Mouse (Mus musculus) gonadal fat pad, adult 2 months (tissue): Measurements from ENCODE around the gene 4932438H23Rik. TPM values are rescaled to one million over a fixed set of nuclear protein-coding genes. Genes with fewer than 3 reads are reported as not detected.

ENCODE experiments used
- DNase-seq: peaks from one replicate; pipeline ENCODE4 v3.0.0-alpha.2; 2012; ENCODE audit warnings: low read depth
- polyA plus RNA-seq: library from polyadenylated mRNA; depleted of rRNA; stranded (reverse); fragments of >200 nt; gene quantifications from 2 replicates; pipeline ENCODE4 v1.2.3, GENCODE M21; 2012; rRNA removed

The 4932438H23Rik gene
- 16.0 and 17.1 TPM in 2 replicates for polyA plus RNA-seq

DNA sequence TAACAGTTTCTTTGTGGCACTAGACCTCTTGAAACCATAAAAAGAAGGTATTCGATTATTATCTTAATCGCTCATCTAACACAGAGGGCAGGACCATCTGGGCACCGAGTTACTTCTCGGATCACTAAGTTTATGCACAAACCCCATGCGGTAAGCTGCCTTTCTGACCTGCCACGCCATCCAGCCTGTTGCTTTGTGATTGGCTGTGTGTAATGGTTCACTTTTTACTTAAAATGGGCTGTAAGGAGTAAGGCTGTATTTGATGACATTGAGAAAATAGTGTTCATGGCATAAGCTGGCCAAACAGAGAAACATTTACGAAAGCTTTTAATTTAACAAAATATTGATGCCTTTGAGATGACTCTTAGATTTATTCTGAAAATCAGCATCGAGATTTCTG lies at the start of gene 4932438H23Rik:
Gene 4932438H23Rik, minus strand, starts transcription at position 101 of the 400 bp plus-strand sequence.
- no peak for DNase-seq

DNA sequence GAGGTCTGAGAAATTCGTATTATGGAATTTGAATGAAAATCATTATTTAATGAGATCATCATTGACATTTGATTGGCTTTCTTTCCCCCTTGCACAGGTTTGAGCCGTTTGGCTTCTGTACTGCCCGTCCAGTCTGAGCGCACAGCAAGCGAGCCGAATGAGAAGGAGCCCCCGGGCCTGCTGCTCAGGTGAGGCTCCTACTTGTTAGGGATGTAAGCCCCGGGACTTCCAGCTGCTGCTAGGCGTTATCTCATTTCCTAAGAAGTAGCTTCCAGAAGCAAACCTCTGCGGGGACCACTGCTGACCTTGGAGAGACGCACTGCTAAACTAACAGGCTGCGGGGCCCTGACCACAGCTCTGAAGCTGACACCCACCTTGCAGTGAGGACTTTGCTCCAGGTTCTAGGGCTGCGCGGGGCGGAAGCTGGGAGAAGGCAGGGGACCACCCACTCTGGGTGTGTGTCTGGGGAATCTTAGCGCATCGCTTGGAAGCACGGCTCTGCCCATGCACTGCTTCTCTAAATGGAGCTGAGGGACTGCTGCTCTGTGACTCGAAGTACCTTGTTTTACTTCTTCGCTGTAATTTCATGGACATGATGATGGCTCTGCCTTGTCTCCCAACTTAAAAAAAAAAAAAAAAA lies 46.2 kb upstream of the 4932438H23Rik start:
- no peak for DNase-seq

- DNase-seq = no peak
Measured at GRCm38 (mm10) chr16:91140457-91140856, 45.5 kb upstream of the 4932438H23Rik start.

- no peak for DNase-seq
Measured at GRCm38 (mm10) chr16:91140056-91140455, 45.1 kb upstream of the 4932438H23Rik start.

DNA sequence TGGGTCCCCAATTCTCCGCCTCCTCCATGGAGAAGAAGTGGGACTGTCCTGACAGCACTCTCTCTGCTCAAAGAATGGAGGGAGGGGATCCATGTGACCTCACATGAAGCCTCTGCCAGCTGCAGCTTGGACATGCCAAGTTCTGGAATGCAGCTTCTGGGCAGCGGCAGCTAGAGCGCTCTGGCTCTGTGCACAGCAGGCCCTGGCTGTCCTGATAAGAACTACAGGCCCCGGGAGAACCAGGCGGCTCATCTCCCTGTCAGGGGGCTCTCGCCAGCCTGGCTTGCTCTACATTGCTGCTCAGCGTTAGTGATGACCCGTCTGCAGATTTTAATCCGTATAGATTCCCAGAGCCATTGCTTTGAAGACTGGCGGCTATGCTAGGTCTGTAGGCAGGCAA lies 44.6 kb upstream of the 4932438H23Rik start:
- no peak for DNase-seq

DNA sequence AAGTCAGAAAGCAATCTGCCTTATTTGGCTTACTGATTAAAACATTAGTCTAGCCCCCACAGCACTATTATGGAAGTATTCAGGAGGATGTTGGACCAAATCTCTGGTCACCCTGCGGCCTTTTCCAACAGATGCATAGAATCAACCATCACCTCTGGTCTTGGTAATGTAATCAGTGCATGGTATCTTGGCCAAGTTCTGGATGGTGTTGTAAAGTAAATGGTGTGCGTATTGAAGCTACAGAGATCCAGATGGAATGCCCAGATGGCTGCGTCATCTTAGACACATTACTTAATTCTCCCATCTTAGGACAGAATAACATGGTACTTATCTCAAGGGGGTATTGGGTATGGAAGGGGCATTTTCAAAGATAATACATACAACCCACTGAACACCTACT lies 43.8 kb upstream of the 4932438H23Rik start:
- DNase-seq = no peak

DNA sequence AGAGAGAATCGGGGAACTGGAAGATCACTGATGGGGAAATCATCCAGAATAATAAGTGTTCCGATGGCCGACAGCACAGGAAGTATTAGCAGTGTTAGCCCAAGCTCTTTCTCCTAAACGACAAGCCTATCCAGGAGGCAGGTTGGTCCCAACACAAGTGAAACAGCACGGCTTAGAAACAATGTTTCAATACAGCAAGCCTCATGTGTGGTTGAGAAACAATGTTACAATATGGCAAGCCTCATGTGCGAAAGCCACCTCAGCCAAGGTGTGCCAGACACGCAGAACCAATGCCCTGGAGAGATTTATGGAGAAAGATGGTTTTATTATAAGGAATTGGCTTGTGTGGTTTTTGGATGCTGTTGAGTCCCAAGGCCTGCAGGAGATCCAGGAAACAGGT lies 43.2 kb upstream of the 4932438H23Rik start:
- DNase-seq = no peak

- DNase-seq = no peak
Measured at GRCm38 (mm10) chr16:91136607-91137006, 41.7 kb upstream of the 4932438H23Rik start.

- DNase-seq = no peak
Measured at GRCm38 (mm10) chr16:91129916-91130315, 35.0 kb upstream of the 4932438H23Rik start.

- no peak for DNase-seq
Measured at GRCm38 (mm10) chr16:91128431-91128830, 33.5 kb upstream of the 4932438H23Rik start.

DNA sequence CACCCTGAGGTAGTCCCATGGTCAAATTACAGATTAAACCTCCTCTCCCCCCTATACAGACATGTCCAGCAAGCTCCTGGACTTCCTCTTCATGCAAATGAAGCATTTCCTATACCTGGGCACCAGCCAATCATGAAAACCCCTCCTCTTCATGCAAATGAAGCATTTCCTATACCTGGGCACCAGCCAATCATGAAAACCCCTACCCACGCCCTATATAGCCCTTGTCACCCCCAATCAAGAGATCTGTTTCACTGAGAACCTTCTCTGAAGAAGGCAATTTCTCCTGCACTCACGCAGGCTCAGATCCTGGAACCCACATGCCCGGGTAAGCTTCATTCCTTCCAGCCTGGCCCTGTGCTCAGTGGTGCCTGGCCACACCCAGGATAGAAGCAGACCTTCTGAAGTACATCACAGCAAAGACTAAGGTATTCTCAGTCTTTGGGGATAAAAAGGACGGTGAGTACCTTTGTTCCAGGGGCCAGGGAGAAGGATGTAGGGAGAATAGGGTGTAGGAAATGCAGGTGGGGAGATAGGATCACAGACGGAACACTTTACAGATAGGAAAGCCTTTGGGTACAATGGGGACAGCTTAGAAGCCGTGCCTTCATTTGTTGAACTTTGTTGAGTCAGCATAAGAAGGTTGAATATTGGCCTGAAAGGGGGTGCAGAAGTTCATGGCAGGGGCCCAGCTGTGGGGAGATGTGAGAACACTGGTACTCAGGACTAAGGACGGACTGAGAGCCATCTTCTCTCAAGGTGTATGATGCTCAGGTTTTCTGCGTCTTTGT lies 32.0 kb upstream of the 4932438H23Rik start:
- no peak for DNase-seq

DNA sequence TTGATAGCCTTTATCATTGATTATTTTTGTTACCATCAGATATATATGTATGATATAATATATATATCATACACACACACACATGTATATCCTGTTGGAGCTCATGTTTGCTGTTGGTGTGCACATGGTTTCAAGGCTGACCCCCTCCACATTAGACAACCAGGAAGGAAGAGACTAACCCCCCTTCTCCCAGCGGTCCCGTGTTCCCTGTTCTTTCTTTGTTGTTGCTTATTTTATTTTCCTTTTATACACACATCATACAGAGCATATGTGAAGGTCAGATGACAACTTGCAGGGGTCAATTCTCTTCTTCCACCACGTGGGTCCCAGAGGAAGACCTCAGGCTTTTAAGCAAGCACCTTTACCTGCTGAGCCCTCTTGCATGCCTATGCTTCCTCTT lies 29.3 kb upstream of the 4932438H23Rik start:
- DNase-seq = no peak

DNA sequence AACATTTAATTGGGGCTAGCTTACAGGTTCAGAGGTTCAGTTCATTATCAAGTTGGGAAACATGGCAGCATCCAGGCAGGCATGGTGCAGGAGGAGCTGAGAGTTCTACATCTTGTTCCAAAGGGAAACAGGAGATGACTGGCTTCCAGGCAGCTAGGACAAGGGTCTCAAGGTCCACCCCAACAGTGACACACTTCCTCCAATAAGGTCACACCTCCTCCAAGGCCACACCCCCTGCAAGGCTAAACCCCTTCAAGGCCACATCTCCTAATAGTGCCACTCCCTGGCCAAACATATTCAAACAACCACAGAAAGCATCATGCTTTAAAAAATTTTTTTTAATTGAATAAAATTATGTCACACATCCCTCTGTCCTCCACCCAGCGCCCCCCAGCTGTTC lies 28.9 kb upstream of the 4932438H23Rik start:
- DNase-seq = no peak

DNA sequence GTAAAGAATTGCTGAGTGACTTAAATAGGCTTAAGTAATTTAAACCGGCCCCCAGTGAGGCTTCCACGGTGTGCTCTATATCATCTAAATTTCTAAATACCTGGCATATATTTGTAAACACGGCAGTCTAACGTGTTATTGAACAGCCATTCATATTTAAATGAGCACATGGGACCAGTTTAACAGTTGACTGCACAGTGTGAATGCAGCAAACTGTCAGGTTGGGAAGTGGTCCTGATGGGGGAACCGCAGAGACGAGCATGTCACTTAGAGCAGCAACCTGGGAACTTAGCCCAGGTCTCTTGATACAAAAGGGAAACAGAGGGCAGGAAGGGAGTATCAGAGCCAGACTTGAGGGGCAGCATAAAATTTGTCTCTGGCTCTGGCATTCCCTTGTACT lies 25.0 kb upstream of the 4932438H23Rik start:
- no peak for DNase-seq

- DNase-seq = no peak
Measured at GRCm38 (mm10) chr16:91116696-91117095, 21.8 kb upstream of the 4932438H23Rik start.

- DNase-seq = no peak
Measured at GRCm38 (mm10) chr16:91116006-91116405, 21.1 kb upstream of the 4932438H23Rik start.

DNA sequence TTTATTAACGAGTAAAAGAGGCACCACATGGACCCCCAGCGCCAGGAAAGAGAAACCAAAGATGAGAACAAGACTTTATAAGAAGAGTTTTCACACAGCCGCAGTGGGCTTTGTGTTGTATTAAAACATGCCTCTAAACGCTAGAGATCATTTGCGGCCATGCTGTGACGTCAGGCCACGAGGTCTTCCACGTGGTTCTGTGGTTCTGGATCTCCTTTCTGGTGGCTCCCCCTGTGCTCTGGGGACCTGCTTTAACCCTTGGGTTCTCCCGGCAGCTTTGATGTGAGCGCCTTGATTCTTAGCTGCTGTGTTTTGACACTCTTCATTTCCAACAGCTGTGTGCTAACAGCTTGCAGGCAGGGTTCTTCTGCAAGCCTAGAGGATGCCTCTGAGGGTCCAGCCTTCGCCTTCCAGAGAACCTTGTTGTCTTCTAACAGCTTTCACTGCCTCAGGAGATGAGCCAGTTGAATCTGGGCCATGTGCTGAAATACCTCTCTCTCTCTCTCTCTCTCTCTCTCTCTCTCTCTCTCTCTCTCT lies 16.1 kb upstream of the 4932438H23Rik start:
- no peak for DNase-seq

GRCm38 (mm10) chr16:91107608-91108007 lies 12.7 kb upstream of the 4932438H23Rik start:
- DNase-seq = no peak

DNA sequence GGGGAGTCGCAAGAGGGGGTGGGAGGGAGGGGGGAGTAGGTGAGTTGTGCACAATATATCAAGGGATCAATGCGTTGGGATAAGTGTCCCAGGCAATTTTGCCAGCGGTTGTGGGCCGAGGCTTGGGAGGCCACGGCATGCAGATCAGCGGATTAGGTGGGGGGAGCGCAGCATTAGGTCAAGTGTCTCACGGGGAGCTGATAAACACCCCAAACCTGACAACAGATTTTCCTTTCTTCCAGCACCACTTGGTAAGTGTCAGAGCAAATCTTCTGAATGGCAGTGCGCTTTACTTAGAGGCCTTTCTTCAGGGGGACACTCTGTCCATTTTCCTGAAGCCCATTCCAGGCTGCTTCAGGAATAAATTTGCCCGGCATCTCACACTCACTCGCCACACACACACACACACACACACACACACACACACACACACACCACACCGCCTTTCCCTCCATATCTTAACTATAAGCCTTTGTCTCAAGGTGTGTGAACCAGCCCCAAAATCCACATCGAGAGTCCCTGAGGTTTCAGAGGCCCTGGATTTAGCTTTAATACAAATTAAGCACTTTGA lies 10.6 kb upstream of the 4932438H23Rik start:
- DNase-seq = no peak

- no peak for DNase-seq
Measured at GRCm38 (mm10) chr16:91104821-91105480, 10.0 kb upstream of the 4932438H23Rik start.

GRCm38 (mm10) chr16:91103386-91103785 lies 8.5 kb upstream of the 4932438H23Rik start:
- no peak for DNase-seq

- no peak for DNase-seq
Measured at GRCm38 (mm10) chr16:91100484-91100883, 5.6 kb upstream of the 4932438H23Rik start.
